Mouse (Mus musculus) small intestine, adult 2 months (tissue): Measurements from ENCODE around the gene Bloc1s5. TPM values are rescaled to one million over a fixed set of nuclear protein-coding genes. Genes with fewer than 3 reads are reported as not detected.

Experiments used
- H3K27ac ChIP-seq: fragments of 200-500 bp; 2 replicates; pipeline ENCODE4 v1.5.1; 2012; ENCODE audit warnings: low read depth, low read length, control low read depth, inconsistent platforms; ENCODE audit not compliant: insufficient read depth
- H3K27me3 ChIP-seq: fragments of 200-500 bp; 2 replicates; pipeline ENCODE4 v1.6.1; 2012; ENCODE audit warnings: mild to moderate bottlenecking, moderate library complexity, low read length, inconsistent platforms; ENCODE audit not compliant: control insufficient read depth, insufficient read depth
- H3K36me3 ChIP-seq: fragments of 200-500 bp; 2 replicates; pipeline ENCODE4 v1.6.1; 2012; ENCODE audit warnings: mild to moderate bottlenecking, low read length, control low read depth, inconsistent platforms; ENCODE audit not compliant: control insufficient read depth, insufficient read depth
- H3K4me1 ChIP-seq: fragments of 200-500 bp; 2 replicates; pipeline ENCODE4 v1.6.1; 2012; ENCODE audit warnings: low read length, inconsistent platforms, mixed read lengths; ENCODE audit not compliant: control insufficient read depth, insufficient read depth, insufficient read length
- H3K4me3 ChIP-seq: fragments of 200-500 bp; 2 replicates; pipeline ENCODE4 v1.5.1; 2012; ENCODE audit warnings: low read depth, mild to moderate bottlenecking, control low read depth, inconsistent platforms, low read length, moderate library complexity
- CTCF ChIP-seq: fragments of 200-500 bp; IDR thresholded peaks from 2 replicates; pipeline ENCODE4 v1.5.1; 2012; ENCODE audit warnings: low read depth, mild to moderate bottlenecking, control low read depth, inconsistent platforms, low read length, moderate library complexity, mixed read lengths; ENCODE audit not compliant: insufficient replicate concordance, insufficient read length; ENCODE audit errors: extremely low read depth
- POLR2A ChIP-seq: fragments of 200-500 bp; IDR thresholded peaks from 2 replicates; pipeline ENCODE4 v1.6.1; 2012; ENCODE audit warnings: low read depth, mild to moderate bottlenecking, control low read depth, inconsistent platforms, low read length, moderate library complexity
- WGBS: fragments of 180-500 bp; shearing (Covaris S2); methylation state at CpG from one replicate; pipeline ENCODE4 v1.1.7; 2018; 5-methylcytosine and 5-hydroxymethylcytosine counted together
- polyA plus RNA-seq: library from polyadenylated mRNA; depleted of rRNA; stranded (reverse); fragments of >200 nt; gene quantifications from 2 replicates; pipeline ENCODE4 v1.2.3, GENCODE M21; 2012

The Bloc1s5 gene
- polyA plus RNA-seq, 1 experiment = 2.0 TPM

- H3K4me1 ChIP-seq = no peaks in the 10 kb centered on the region
- H3K27me3 ChIP-seq = no peaks in the 10 kb centered on the region
- 84% methylated on average over 6 of the region's 6 CpGs for WGBS
- TF ChIP-seq CTCF (no peak), POLR2A (no peak)
- H3K27ac ChIP-seq = no peak overlapping the region
- peaks cover 12% of the 10 kb centered on the region for H3K36me3 ChIP-seq
- H3K4me3 ChIP-seq = no peak overlapping the region
Measured at GRCm38 (mm10) chr13:38605353-38605752, 29.6 kb downstream of the Bloc1s5 start.

DNA sequence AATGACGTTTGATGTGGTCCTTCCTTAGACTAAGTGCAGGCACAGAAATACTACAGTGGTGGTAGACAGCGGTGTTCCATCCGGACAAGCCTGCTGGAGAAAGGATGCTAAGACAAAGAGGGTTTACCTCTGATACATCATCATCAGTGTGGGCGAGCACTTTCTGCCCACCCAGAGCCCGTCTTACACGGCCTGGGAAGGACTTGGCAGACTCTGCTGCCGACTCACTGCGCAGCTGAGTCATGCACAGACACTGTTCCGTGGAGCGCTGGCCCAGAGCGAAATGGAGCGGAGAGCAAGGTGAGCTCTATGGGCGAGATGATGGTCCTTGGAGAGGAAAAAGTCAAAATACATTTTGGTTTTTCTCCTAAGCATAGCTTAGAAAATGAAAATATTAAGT is 31.9 kb downstream of the Bloc1s5 start:
- Histone ChIP-seq H3K27me3 (no peaks in the 10 kb centered on the region), H3K4me3 (no peak overlapping the region), H3K27ac (no peak overlapping the region), H3K4me1 (no peaks in the 10 kb centered on the region), H3K36me3 (peaks cover 9% of the 10 kb centered on the region)
- WGBS = 92% methylated on average over 13 of the region's 13 CpGs
- no peak for TF ChIP-seq CTCF
- TF ChIP-seq POLR2A = no peak

GRCm38 (mm10) chr13:38602243-38602832 is 32.6 kb downstream of the Bloc1s5 start:
- TF ChIP-seq POLR2A = no peak
- no peak for TF ChIP-seq CTCF
- no peak overlapping the region for H3K4me3 ChIP-seq
- H3K27ac ChIP-seq = no peak overlapping the region
- H3K36me3 ChIP-seq = peaks cover 9% of the 10 kb centered on the region
- no peaks in the 10 kb centered on the region for H3K27me3 ChIP-seq
- no peaks in the 10 kb centered on the region for H3K4me1 ChIP-seq
- 86% methylated on average over 17 of the region's 17 CpGs for WGBS

DNA sequence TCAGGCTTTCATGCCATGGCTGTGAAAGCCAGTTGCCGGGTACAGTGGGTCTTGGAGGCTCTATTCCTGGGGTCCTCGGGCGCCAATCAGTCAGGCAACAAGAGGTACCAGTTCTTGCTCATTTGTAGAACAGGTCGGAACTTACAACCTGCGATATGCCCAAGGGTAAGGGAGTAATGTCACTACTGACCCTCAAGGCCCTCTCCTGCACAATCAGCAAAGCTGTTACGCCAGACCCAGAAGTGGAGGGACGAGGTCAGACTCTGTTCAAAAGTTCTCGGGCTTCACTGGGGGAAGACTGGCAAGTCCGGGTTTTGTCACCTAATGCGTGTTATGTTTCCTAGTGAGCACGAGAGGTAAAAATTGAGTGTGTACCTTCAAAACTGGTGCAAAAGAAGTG is 34.1 kb downstream of the Bloc1s5 start:
- TF ChIP-seq POLR2A = no peak
- TF ChIP-seq CTCF = no peak
- 62% methylated on average over 11 of the region's 11 CpGs for whole genome bisulfite sequencing

DNA sequence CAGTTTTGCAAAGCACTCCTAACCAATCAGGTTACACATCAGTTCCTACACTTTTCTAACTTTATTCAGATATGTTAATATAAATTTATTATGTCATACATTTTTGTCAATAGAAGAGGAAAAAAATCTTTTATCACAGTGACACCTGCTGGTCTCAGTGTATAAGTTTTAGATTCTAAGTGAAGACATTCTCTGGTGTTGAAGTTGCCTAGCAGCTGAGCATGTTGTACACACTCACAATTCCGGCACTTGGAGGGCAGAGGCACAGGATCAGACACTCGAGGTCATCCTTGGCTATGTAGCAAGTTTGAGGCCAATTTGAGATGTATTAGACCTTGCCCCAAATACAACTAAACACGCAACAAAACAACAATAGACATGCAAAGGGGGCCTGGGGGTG is 37.8 kb downstream of the Bloc1s5 start:
- Histone ChIP-seq H3K27me3 (no peaks in the 10 kb centered on the region), H3K27ac (no peak overlapping the region), H3K4me3 (no peak overlapping the region), H3K36me3 (no peaks in the 10 kb centered on the region), H3K4me1 (no peaks in the 10 kb centered on the region)
- 72% methylated on average over 3 of the region's 3 CpGs for WGBS
- TF ChIP-seq POLR2A (no peak), CTCF (no peak)

More for the DNA sequence above, 34.1 kb downstream of the Bloc1s5 start:
- Histone ChIP-seq H3K36me3 (peaks cover 9% of the 10 kb centered on the region), H3K4me3 (no peak overlapping the region), H3K27me3 (no peaks in the 10 kb centered on the region), H3K27ac (no peak overlapping the region), H3K4me1 (no peaks in the 10 kb centered on the region)

- no peak for TF ChIP-seq POLR2A
- no peak for TF ChIP-seq CTCF
- H3K27me3 ChIP-seq = no peaks in the 10 kb centered on the region
- H3K27ac ChIP-seq = no peak overlapping the region
- WGBS = 79% methylated on average over 4 of the region's 4 CpGs
- H3K4me1 ChIP-seq = no peaks in the 10 kb centered on the region
- H3K4me3 ChIP-seq = no peak overlapping the region
- H3K36me3 ChIP-seq = no peaks in the 10 kb centered on the region
Measured at GRCm38 (mm10) chr13:38596461-38596860, 38.4 kb downstream of the Bloc1s5 start.

DNA sequence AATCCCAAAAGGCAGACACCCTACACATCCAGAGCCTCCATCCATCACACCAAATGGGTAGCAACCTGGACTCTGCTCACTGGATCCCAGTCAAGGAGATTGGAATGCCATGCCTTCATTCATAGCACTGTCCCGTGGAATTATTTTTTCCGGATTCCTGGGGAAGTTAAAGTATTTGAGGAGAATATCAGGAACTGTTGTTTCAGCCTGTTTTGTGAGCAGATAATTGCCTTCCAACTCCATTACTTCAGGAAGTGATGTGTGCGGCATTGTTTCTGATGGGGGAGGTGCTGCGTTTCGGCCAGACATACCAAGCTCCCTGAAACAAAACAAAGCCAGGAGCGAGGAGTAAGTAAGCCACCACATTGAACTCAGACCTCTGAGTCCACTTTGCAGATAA is 41.8 kb downstream of the Bloc1s5 start:
- no peaks in the 10 kb centered on the region for H3K36me3 ChIP-seq
- no peaks in the 10 kb centered on the region for H3K4me1 ChIP-seq
- no peaks in the 10 kb centered on the region for H3K27me3 ChIP-seq
- 40% methylated on average over 6 of the region's 6 CpGs for WGBS
- no peak for TF ChIP-seq CTCF
- no peak for TF ChIP-seq POLR2A
- H3K27ac ChIP-seq = no peak overlapping the region
- no peak overlapping the region for H3K4me3 ChIP-seq
